Comparison of ENCODE assay signal across 19 mouse cellular contexts in the genomic region with DNA sequence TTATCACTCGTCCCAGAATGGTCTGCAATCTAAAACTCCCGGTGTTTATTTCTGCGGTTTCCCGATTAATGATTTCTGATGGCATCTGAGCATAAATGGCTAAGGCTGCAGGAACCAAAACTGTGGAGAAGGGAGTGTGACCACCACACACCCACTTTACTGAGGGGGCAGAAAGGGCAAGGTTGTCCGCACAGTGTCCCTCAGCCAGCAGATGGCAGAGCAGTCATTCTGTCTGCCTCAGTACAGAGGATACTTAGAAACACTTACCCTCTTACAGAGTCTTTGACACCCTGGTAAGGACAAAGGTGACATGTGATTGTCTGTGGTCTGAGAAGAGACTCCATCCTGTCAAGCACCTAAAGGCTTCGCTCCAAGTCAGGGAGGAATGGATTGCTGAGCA. TPM values are rescaled to one million over a fixed set of nuclear protein-coding genes. Genes with fewer than 3 reads are reported as not detected.
DNase-seq lines count a peak whose midpoint lies in the region; ATAC-seq and TF ChIP-seq lines count a peak whose summit lies in the region.
"Had no signal": no experiment of that assay in that cellular context is flagged by ENCODE, and none has a peak within 500 bp of the region (broad histone marks: within the 10 kb centered on the region; RNA-seq: fewer than 3 reads in every experiment).

No protein-coding gene starts in this region.

- H3K4me2 ChIP-seq in kidney, postnatal 0 days (ENCODE audit: low read length) = no peak overlapping the region
- no peak overlapping the region for H3K4me2 ChIP-seq in stomach, postnatal 0 days (replicated peaks; ENCODE audit: low read depth)
- H3K4me2 ChIP-seq in heart, embryonic 12.5 days = no peak overlapping the region
- H3K4me2 ChIP-seq: embryonic facial prominence, embryonic 12.5 days; limb, embryonic 12.5 days; midbrain, embryonic 11.5 days had no signal

- peak; percentile 47; the same call in 1 of the 2 replicates for TF ChIP-seq CTCF in kidney, postnatal 0 days (IDR thresholded peaks at IDR 0.05; ENCODE audit: low read depth)
- TF ChIP-seq CTCF in stomach, postnatal 0 days (IDR thresholded peaks at IDR 0.05; ENCODE audit: low read depth) = peak; percentile 53

- H3K4me1 ChIP-seq in kidney, postnatal 0 days (replicated peaks; ENCODE audit: insufficient read depth, low read length) = no peaks in the 10 kb centered on the region
- no peaks in the 10 kb centered on the region for H3K4me1 ChIP-seq in stomach, postnatal 0 days (replicated peaks; ENCODE audit: control insufficient read depth, insufficient read depth)
- H3K4me1 ChIP-seq in heart, embryonic 12.5 days (replicated peaks) = no peaks in the 10 kb centered on the region
- H3K4me1 ChIP-seq: embryonic facial prominence, embryonic 12.5 days; limb, embryonic 12.5 days had no signal

- no peaks in the 10 kb centered on the region for H3K9me3 ChIP-seq in kidney, postnatal 0 days (replicated peaks; ENCODE audit: low read length)
- H3K9me3 ChIP-seq in stomach, postnatal 0 days (ENCODE audit: control insufficient read depth, low read length) = no peaks in the 10 kb centered on the region
- H3K9me3 ChIP-seq in heart, embryonic 12.5 days (replicated peaks) = no peaks in the 10 kb centered on the region
- H3K9me3 ChIP-seq: embryonic facial prominence, embryonic 12.5 days; limb, embryonic 12.5 days had no signal

- DNase-seq in cerebellum, postnatal 10 days = peak; percentile 17 to 35
- DNase-seq in cerebellum, adult 11 months = no peak
- DNase-seq in kidney, postnatal 0 days (ENCODE audit: low spot score) = no peak
- no peak for DNase-seq in kidney, postnatal 36 days
- DNase-seq in retina, embryonic 14.5 days (ENCODE audit: low spot score) = peak; percentile 11
- DNase-seq in retina, postnatal 1 day = no peak
- DNase-seq in stomach, postnatal 0 days (ENCODE audit: low spot score) = no peak
- DNase-seq: B cell, adult 2 months; cerebellum, adult 18-20 months; kidney, postnatal 14 days; right cerebral cortex, postnatal 4 days had no signal

- ATAC-seq in kidney, postnatal 0 days (replicated peaks; ENCODE audit: low FRiP score, low read depth) = no peak
- no peak for ATAC-seq in stomach, postnatal 0 days (ENCODE audit: low FRiP score, low TSS enrichment)
- ATAC-seq in heart, embryonic 12.5 days (ENCODE audit: insufficient number of reproducible peaks, low FRiP score) = no peak
- ATAC-seq: inflammation-experienced regulatory T-cells, adult 6 months; lung, postnatal 0 days had no signal

- H3K9ac ChIP-seq in kidney, postnatal 0 days (ENCODE audit: low read depth, low read length) = no peak overlapping the region
- no peak overlapping the region for H3K9ac ChIP-seq in stomach, postnatal 0 days (ENCODE audit: low read length)
- no peak overlapping the region for H3K9ac ChIP-seq in heart, embryonic 12.5 days
- H3K9ac ChIP-seq: embryonic facial prominence, embryonic 12.5 days; limb, embryonic 12.5 days had no signal

- TF ChIP-seq EP300 in stomach, postnatal 0 days (optimal IDR thresholded peaks at IDR 0.05) = no peak

- H3K27me3 ChIP-seq in kidney, postnatal 0 days (ENCODE audit: insufficient read depth, low read length) = no peaks in the 10 kb centered on the region
- H3K27me3 ChIP-seq in stomach, postnatal 0 days (ENCODE audit: control insufficient read depth, insufficient read depth, low read length) = no peaks in the 10 kb centered on the region
- H3K27me3 ChIP-seq in heart, embryonic 12.5 days (replicated peaks) = no peaks in the 10 kb centered on the region
- H3K27me3 ChIP-seq: embryonic facial prominence, embryonic 12.5 days had no signal

- WGBS in kidney, postnatal 0 days = 77% methylated on average over 6 of the region's 6 CpGs
- WGBS in stomach, postnatal 0 days = 70% methylated on average over 6 of the region's 6 CpGs
- 78% methylated on average over 6 of the region's 6 CpGs for WGBS in heart, embryonic 12.5 days

- H3K4me3 ChIP-seq in kidney, postnatal 0 days (replicated peaks; ENCODE audit: low read depth, low read length) = no peak overlapping the region
- H3K4me3 ChIP-seq in stomach, postnatal 0 days (ENCODE audit: low read depth, low read length) = no peak overlapping the region
- H3K4me3 ChIP-seq in heart, embryonic 12.5 days = no peak overlapping the region
- H3K4me3 ChIP-seq: embryonic facial prominence, embryonic 12.5 days; limb, embryonic 12.5 days had no signal

- H3K36me3 ChIP-seq in kidney, postnatal 0 days (ENCODE audit: insufficient read depth, low read length) = no peaks in the 10 kb centered on the region
- H3K36me3 ChIP-seq in stomach, postnatal 0 days (ENCODE audit: control insufficient read depth, insufficient read depth, low read length) = no peaks in the 10 kb centered on the region
- H3K36me3 ChIP-seq in heart, embryonic 12.5 days = no peaks in the 10 kb centered on the region
- H3K36me3 ChIP-seq: embryonic facial prominence, embryonic 12.5 days; limb, embryonic 12.5 days had no signal

- H3K27ac ChIP-seq in kidney, postnatal 0 days = no peak overlapping the region
- H3K27ac ChIP-seq in stomach, postnatal 0 days (replicated peaks) = no peak overlapping the region
- H3K27ac ChIP-seq in heart, embryonic 12.5 days (ENCODE audit: poor library complexity, severe bottlenecking) = no peak overlapping the region
- H3K27ac ChIP-seq: embryonic facial prominence, embryonic 12.5 days; limb, embryonic 12.5 days had no signal

RNA-seq across cellular contexts. Expression of a gene that starts 23.4 kb away (rescaled TPM):
- polyA plus RNA-seq in kidney, postnatal 0 days (2015; fragmentation: Nextera tagmentation; extraction: Ambion mirVana) = not detected in 2 replicates
- polyA plus RNA-seq in stomach, postnatal 0 days (2015; fragmentation: Nextera tagmentation; extraction: Ambion mirVana) = not detected in 2 replicates
- not detected in 2 replicates for polyA plus RNA-seq in heart, embryonic 12.5 days (2016; fragmentation: Nextera tagmentation; extraction: Ambion mirVana)
- polyA plus RNA-seq: gonadal fat pad, adult 2 months; inflammation-experienced regulatory T-cells, adult 6 months; limb, embryonic 12.5 days; lung, postnatal 0 days; stomach, embryonic 14.5 days had no signal

Comparison
In these comparisons a context has a peak if more than half of its experiments do, and no peak if none do; other contexts are left out.
1. DNase-seq: peak in cerebellum, postnatal 10 days (2 of 2) and retina, embryonic 14.5 days (single experiment); none in cerebellum, adult 11 months (single experiment), kidney, postnatal 0 days (single experiment), kidney, postnatal 36 days (0 of 2), retina, postnatal 1 day (single experiment) and stomach, postnatal 0 days (single experiment).